Mouse (Mus musculus): Measurements from ENCODE around the gene Slc2a1.

Gene Slc2a1

DNA sequence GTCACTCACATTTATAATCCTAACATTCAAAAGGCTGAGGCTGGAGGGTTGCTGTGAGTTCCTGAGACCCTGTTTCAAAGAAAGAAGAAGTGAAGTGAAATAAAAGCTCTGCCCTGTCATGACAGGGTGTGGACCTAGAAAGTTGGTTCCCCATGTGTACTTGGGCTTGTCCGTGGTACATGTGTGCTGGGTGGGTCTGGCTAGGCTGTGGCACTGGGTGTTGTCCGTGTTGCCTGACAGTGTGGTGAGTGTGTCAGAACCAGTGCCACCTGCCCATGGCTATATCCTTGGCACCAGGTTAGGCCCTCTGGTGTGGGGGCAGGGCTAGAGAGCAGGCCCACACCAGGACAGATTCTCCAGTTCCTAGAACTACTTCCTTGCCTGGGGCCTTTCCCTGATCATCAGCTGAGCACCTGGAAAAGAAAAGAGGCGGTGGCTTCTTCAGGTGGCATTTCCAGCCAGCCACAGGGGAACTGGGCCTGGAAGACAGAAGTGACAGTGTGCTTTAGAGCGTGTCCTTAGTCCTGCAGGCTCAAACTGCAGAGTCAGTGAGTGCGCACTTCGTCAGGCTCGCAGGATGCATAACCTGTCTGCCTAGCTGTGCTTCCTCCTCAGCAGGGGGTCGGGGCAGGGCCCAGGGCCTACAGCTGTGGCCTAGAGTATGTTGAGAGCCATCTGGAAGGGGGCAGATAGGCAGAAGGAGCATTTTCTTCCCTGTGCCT, 22.8 kb downstream of the Slc2a1 start:
- DNase-seq (ENCODE audit: extremely low spot score), result no peak

- no peak for DNase-seq (ENCODE audit: extremely low spot score)
Measured at GRCm38 (mm10) chr4:119133306-119133705, 24.8 kb downstream of the Slc2a1 start.

GRCm38 (mm10) chr4:119133860-119134259, 25.3 kb downstream of the Slc2a1 start:
- DNase-seq (ENCODE audit: extremely low spot score), result no peak

DNA sequence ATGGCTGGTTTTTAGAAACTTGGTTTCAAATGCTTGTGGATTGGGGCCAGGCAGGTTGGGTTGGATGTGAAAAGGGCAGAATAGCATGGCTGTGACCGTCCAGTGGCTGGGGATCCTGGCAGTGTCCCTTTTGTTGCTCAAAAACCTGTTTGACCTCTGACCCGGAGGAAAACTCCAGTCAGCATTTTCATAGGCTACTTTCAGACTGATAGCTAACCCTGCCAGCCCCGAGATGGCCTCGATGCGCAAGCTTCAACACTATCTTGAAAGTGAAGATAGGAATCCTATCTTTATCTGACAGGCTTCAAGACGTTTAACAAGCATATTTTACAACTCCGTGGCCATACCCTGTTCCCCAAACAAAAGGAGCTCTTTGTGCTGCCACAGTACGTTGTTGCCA, 28.8 kb downstream of the Slc2a1 start:
- no peak for DNase-seq (ENCODE audit: extremely low spot score)

GRCm38 (mm10) chr4:119138171-119138570, 29.7 kb downstream of the Slc2a1 start:
- peak; percentile 77 for DNase-seq (ENCODE audit: extremely low spot score)

GRCm38 (mm10) chr4:119138776-119139175, 30.3 kb downstream of the Slc2a1 start:
- DNase-seq (ENCODE audit: extremely low spot score), result no peak

DNA sequence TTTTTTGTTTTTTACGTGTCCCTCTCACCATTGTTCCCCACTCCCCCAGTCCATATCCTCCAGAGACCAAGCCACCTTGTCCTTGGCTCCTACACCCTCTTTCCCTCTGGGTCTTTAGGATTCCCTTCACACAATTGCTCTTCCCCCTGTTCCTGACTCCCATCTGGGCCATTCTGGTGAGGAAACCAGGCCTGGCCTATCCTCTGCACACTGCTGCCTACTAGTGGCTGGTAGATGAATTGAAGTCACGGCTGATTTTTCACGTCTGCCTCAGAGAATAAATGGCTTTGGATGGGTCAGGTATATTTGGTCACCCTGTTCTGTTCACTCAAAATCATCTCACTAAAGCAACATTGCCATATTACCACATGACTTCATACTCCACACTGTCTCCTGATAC, 31.6 kb downstream of the Slc2a1 start:
- DNase-seq (ENCODE audit: extremely low spot score), result peak; percentile 64

DNA sequence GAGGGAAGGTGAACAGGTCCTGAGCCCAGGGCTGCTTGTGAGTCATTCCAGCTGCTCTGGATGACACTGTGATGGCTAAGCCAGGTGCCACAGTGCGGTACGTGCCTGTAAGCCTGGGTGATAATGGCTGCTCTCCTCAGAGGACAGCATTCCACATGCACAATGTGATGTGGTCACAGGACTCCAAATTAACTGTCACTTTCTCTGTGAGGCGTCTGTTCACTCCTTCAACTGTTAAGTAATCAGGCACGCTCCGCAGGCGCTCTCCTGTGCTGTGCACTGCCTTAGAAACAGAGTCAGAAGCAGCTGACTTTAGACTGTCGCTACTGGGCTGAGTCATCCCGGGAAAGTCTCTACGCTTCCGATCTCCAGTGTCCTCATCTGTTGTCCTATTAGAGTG, 32.7 kb downstream of the Slc2a1 start:
- DNase-seq (ENCODE audit: extremely low spot score), result no peak

DNA sequence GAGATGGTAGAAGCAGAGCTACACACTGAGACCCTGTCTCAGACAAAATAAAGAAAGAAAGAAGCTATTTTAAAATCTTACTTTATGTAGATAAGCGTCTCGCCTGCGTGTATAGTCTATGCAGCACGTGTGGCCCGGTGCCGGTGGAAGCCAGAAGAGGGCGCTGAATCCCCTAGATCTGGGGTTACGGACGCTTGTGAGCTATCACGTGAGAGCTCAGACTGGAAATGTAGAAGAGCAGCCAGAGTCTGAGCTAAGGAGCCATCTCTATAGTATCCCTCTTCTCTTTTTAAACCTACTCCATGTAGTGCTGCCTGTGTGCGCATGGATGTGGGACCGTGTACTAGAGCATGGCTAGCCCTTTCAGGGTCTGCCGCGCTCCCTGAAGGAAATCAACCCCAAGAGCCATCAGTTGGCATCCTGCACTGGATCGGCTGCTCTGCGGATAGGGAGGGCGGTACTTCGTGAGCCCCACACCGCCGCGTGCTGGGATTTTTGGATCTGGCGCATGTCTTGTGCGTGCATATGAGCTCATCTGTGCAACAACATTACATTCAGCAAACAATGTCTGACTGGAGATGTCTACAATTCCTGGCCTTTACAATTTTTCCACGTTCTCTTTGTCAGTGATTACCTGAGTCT, 33.8 kb downstream of the Slc2a1 start:
- peak; percentile 79 for DNase-seq (ENCODE audit: extremely low spot score)

GRCm38 (mm10) chr4:119146816-119147215, 38.3 kb downstream of the Slc2a1 start:
- DNase-seq (ENCODE audit: extremely low spot score), result no peak

- DNase-seq (ENCODE audit: extremely low spot score), result no peak
Measured at GRCm38 (mm10) chr4:119147347-119147746, 38.8 kb downstream of the Slc2a1 start.

DNA sequence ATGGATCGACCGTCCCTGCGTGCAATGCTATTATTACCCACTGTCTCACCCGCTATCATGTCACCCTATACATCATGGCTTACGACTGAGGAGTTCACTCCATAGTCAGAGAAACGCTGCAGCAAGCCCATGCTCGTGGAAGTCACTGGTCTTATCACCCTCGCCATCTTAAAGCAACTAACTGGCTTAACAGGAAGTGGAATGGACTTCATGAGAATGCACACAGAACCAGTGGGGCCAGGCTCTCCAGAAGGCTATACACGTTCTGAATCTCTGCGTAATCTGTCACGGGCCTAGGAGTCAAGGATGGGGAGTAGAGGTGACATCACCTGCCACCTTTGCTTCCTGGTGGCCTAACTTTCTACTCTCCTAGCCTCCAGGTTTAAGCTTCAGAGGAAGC, 40.2 kb downstream of the Slc2a1 start:
- no peak for DNase-seq (ENCODE audit: extremely low spot score)

- DNase-seq (ENCODE audit: extremely low spot score), result no peak
Measured at GRCm38 (mm10) chr4:119157186-119157585, 48.7 kb downstream of the Slc2a1 start.

GRCm38 (mm10) chr4:119157891-119158290, 49.4 kb downstream of the Slc2a1 start:
- no peak for DNase-seq (ENCODE audit: extremely low spot score)

GRCm38 (mm10) chr4:119161358-119161757, 52.8 kb downstream of the Slc2a1 start:
- no peak for DNase-seq (ENCODE audit: extremely low spot score)

DNA sequence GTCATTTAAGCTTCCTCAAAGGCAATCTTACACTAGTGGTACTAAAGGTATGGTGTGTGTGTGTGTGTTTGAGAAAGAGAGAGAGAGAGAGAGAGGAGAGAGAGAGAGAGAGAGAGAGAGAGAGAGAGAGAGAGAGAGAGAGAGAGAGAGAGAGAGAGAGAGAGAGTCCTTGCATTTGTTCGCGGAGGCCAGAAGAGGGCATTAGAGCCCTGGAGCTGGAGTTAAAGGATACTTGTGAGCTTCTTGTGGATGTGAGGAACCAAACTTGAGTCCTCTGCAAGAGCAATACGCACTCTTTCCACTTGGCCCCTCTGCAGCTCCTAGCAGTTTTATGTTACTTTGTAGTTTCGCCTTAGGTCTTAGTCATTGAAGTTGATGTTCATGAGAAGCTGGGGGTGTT, 54.5 kb downstream of the Slc2a1 start:
- no peak for DNase-seq (ENCODE audit: extremely low spot score)

DNA sequence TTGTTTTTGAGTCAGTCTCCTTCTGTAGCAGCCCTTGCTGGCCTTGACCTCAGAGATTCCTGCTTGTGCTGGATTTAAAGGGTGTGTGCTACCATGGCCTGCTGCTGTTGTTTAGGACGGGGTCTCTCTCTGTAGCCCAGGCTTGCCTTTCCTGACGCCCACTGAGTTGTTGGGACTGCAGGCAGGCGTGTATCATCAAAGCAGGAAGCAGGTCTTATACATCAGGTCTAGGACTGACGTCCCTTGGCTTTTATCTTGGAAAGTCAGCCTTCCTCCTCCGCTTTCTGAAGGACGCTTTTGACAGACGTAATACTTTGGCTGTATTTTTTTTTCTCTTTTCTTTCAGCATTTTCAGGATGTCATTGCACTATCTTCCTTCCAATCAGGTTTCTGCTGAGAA, 57.4 kb downstream of the Slc2a1 start:
- DNase-seq (ENCODE audit: extremely low spot score), result no peak

DNA sequence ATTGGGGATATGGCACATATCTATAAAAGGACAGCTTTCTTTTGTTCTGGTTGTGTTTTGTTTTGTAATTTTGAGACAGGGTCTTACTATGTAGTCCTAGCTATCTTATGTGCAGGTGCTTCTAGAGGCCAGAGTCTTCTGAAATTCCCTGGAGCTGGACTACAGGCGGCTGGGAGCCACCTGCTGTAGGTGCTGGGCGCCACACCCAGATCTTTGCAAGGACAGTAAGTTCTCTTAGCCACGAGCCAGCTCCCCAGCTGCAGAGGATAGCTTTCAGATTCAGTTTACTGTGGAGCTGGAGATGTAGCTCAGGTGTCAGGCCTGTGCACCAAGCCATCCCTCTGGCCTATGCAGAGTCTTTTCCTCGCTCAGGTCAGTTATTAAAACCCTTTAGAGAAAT, 58.6 kb downstream of the Slc2a1 start:
- no peak for DNase-seq (ENCODE audit: extremely low spot score)

DNA sequence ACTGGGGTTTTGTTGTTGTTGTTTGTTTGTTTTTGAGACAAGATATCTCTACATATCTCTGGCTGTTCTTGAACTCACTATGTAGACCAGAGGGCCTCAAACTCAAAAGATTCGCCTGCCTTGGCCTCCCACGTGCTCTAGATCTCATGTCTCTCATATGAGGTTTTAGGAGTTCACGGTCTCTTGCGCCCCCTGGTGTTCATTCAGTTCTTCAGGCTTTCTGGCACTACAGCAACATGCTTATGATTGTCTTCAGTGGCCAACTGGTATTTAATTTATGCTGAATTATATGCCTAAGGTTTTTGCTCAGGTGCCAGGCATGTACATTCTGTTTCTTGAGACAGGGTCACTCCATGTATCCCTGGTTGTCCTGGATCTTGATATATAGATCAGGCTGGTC, 59.2 kb downstream of the Slc2a1 start:
- peak; percentile 75 for DNase-seq (ENCODE audit: extremely low spot score)

DNA sequence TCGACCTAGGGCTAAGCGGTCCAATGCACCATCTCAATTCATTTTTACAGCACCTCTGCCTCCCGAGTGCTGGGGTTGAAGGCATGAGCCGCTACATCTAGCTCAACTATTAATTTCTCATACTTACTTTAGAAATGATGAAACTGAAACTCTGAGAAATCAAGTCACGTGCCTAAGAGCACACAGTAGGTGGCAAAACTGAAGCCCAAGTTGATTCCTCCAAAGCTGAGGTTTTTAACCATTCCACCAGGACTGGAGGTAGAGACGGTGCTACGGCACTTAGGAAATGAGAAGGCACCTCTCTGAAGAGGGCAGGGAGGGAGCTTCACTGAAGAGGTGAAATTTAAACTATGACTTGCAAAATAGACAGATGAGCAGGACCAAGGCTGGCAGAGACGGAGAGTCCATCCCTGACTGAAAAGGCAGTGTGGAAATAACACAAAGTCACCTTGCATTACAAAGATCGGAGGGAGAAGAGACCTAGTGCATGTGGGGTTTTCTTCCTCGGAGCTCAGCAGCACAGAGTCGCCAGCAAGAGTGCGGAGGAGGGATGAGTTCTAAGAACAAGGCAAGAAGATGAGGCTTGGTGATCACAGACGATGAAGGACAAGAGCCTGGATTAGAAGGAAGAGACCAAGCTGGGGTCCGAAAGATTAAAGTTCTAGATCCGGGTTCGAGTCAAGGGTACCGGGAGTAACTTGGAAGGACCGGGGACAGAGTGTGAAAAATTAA, 64.6 kb downstream of the Slc2a1 start:
- no peak for DNase-seq (ENCODE audit: extremely low spot score)

DNA sequence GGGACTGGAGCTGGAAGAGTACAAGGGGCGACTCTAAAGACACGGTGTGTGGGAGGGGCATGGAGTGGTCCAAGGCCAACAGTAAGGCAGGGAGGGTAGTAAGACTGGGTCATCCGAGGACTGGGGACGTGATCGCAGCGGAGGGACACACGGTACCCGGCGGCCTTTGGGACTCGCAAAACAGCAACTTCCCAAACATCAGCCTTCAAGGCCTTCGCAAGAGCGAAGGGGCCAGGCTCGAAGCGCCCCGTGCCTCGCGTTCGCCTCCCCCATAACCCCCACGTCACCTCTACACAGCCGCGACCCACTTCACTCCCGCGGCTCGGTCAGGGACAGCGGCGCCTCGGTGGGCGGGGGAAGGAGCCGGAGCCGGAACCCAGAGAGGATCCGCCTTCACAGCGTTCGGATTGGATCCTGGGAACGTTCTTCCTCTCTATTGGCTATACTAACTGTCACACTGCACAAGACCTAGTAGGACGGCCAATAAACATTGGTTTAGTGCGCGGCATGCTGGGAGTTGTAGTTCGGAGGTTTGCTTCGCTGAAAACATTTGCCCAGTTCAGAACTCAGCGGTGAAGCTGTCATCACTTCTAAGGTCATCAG, 65.4 kb downstream of the Slc2a1 start, which contains the start of gene Zfp691:
Zfp691 (minus strand) TSS at position 345 of the 603 bp plus-strand sequence.
- DNase-seq (ENCODE audit: extremely low spot score), result peak; percentile 92

GRCm38 (mm10) chr4:119177702-119178101, 69.2 kb downstream of the Slc2a1 start:
- DNase-seq (ENCODE audit: extremely low spot score), result no peak

Measured in embryo, embryonic 9.5 days (tissue).